Mouse (Mus musculus) embryonic facial prominence, embryonic 13.5 days (tissue): ENCODE results near the gene Tcf7. TPM values are rescaled to one million over a fixed set of nuclear protein-coding genes. Genes with fewer than 3 reads are reported as not detected.
"Not testable (repeated sequence)": the region's sequence is repeated elsewhere in the genome, so short reads cannot be mapped to it uniquely, and the experiment has no call there.

Experiments used
- ATAC-seq: fragments of 200-750 bp; cut with Nextera tagmentation; 2 replicates; pipeline ENCODE4 v1.8.0; 2017; ENCODE audit warnings: low read depth; ENCODE audit not compliant: insufficient number of reproducible peaks, insufficient read depth, low FRiP score, low TSS enrichment
- H3K27ac ChIP-seq: fragments of 300-500 bp; sonication (generic); 2 replicates; pipeline ENCODE4 v1.5.1; 2015; ENCODE audit warnings: moderate library complexity, mild to moderate bottlenecking, inconsistent platforms
- H3K27me3 ChIP-seq: fragments of 300-500 bp; sonication (generic); 2 replicates; pipeline ENCODE4 v1.6.1; 2015; ENCODE audit warnings: mild to moderate bottlenecking, inconsistent platforms
- H3K36me3 ChIP-seq: fragments of 300-500 bp; sonication (generic); 2 replicates; pipeline ENCODE4 v1.6.1; 2015; ENCODE audit warnings: mild to moderate bottlenecking, inconsistent platforms
- H3K4me1 ChIP-seq: fragments of 300-500 bp; sonication (generic); 2 replicates; pipeline ENCODE4 v1.6.1; 2015; ENCODE audit warnings: inconsistent platforms
- H3K4me2 ChIP-seq: fragments of 300-500 bp; sonication (generic); 2 replicates; pipeline ENCODE4 v1.6.1; 2015; ENCODE audit warnings: moderate library complexity, mild to moderate bottlenecking, inconsistent platforms
- H3K4me3 ChIP-seq: fragments of 300-500 bp; sonication (generic); 2 replicates; pipeline ENCODE4 v1.5.1; 2015; ENCODE audit warnings: mild to moderate bottlenecking, inconsistent platforms
- H3K9ac ChIP-seq: fragments of 300-500 bp; sonication (generic); 2 replicates; pipeline ENCODE4 v1.6.1; 2015; ENCODE audit warnings: mild to moderate bottlenecking, inconsistent platforms
- H3K9me3 ChIP-seq: fragments of 300-500 bp; sonication (generic); 2 replicates; pipeline ENCODE4 v1.6.1; 2016; ENCODE audit warnings: inconsistent platforms
- WGBS: fragments of 180-500 bp; shearing (Covaris S2); methylation state at CpG from one replicate; pipeline ENCODE4 v1.1.7; 2015; ENCODE audit warnings: mixed read lengths; 5-methylcytosine and 5-hydroxymethylcytosine counted together
- polyA plus RNA-seq: library from polyadenylated mRNA; unstranded; fragments of >200 nt; fragmentation: Nextera tagmentation; extraction: Ambion mirVana; gene quantifications from 2 replicates; pipeline ENCODE4 v1.2.1, GENCODE M21; 2015

Gene Tcf7
- polyA plus RNA-seq, 1 experiment from 2014 or later: 8.6 TPM

- peak overlapping the region; percentile 81 for H3K4me2 ChIP-seq
- WGBS: 13% methylated on average over 3 of the region's 3 CpGs
- no peaks in the 10 kb centered on the region for H3K9me3 ChIP-seq
- H3K27me3 ChIP-seq: no peaks in the 10 kb centered on the region
- peaks cover 16% of the 10 kb centered on the region for H3K36me3 ChIP-seq
- peak overlapping the region; percentile 98 for H3K4me3 ChIP-seq
- H3K9ac ChIP-seq: peak overlapping the region; percentile 99
- H3K4me1 ChIP-seq: peaks cover 20% of the 10 kb centered on the region
- no peak for ATAC-seq
- no peak overlapping the region for H3K27ac ChIP-seq
These were observed 49.7 kb downstream of the Tcf7 start for GRCm38 (mm10) chr11:52233043-52233653.

GRCm38 (mm10) chr11:52231606-52232541 lies 50.9 kb downstream of the Tcf7 start, which contains the start of gene Skp1a:
Gene Skp1a, plus strand, starts transcription at chr11:52231995.
- peak within 1 kb of the TSS; percentile 99 for H3K9ac ChIP-seq
- H3K4me2 ChIP-seq: peak within 1 kb of the TSS; percentile 81
- H3K4me3 ChIP-seq: peak within 1 kb of the TSS; percentile 98
- peak; percentile 79 for ATAC-seq
- H3K27me3 ChIP-seq: no peaks in the 10 kb centered on the region
- no peaks in the 10 kb centered on the region for H3K9me3 ChIP-seq
- peaks cover 4% of the 10 kb centered on the region for H3K36me3 ChIP-seq
- peaks cover 20% of the 10 kb centered on the region for H3K4me1 ChIP-seq
- H3K27ac ChIP-seq: peak within 1 kb of the TSS; percentile 95
- under 1% methylated on average over 87 of the region's 87 CpGs for WGBS

- peaks cover 20% of the 10 kb centered on the region for H3K4me1 ChIP-seq
- WGBS: 53% methylated on average over 5 of the region's 5 CpGs
- peak overlapping the region; percentile 81 for H3K4me2 ChIP-seq
- peak overlapping the region; percentile 95 for H3K27ac ChIP-seq
- H3K4me3 ChIP-seq: peak overlapping the region; percentile 98
- H3K9me3 ChIP-seq: no peaks in the 10 kb centered on the region
- H3K36me3 ChIP-seq: peaks cover under 1% of the 10 kb centered on the region
- peak overlapping the region; percentile 38 for H3K9ac ChIP-seq
- no peaks in the 10 kb centered on the region for H3K27me3 ChIP-seq
- ATAC-seq: 0 out of 2 replicates have a peak, but pooled peaks have one; percentile 34
These were observed 52.1 kb downstream of the Tcf7 start for GRCm38 (mm10) chr11:52230694-52231093.

- WGBS: 62% methylated on average over 7 of the region's 7 CpGs
- peaks cover 10% of the 10 kb centered on the region for H3K27me3 ChIP-seq
- no peaks in the 10 kb centered on the region for H3K9me3 ChIP-seq
- H3K4me3 ChIP-seq: no peak overlapping the region
- no peaks in the 10 kb centered on the region for H3K36me3 ChIP-seq
- no peak for ATAC-seq
- no peak overlapping the region for H3K9ac ChIP-seq
- H3K4me1 ChIP-seq: peaks cover 17% of the 10 kb centered on the region
- no peak overlapping the region for H3K27ac ChIP-seq
- no peak overlapping the region for H3K4me2 ChIP-seq
These were observed 53.9 kb downstream of the Tcf7 start for GRCm38 (mm10) chr11:52228722-52229448.

GRCm38 (mm10) chr11:52227466-52228226 lies 55.2 kb downstream of the Tcf7 start:
- H3K27me3 ChIP-seq: peaks cover 14% of the 10 kb centered on the region
- 72% methylated on average over 13 of the region's 13 CpGs for WGBS
- ATAC-seq: no peak
- no peak overlapping the region for H3K4me3 ChIP-seq
- H3K4me1 ChIP-seq: peaks cover 10% of the 10 kb centered on the region
- no peak overlapping the region for H3K27ac ChIP-seq
- H3K4me2 ChIP-seq: no peak overlapping the region
- H3K9me3 ChIP-seq: no peaks in the 10 kb centered on the region
- H3K9ac ChIP-seq: no peak overlapping the region
- no peaks in the 10 kb centered on the region for H3K36me3 ChIP-seq

- Histone ChIP-seq H3K9ac (no peak overlapping the region), H3K36me3 (no peaks in the 10 kb centered on the region), H3K4me2 (no peak overlapping the region), H3K27ac (no peak overlapping the region), H3K9me3 (no peaks in the 10 kb centered on the region), H3K4me3 (no peak overlapping the region), H3K4me1 (peaks cover 10% of the 10 kb centered on the region), H3K27me3 (peaks cover 14% of the 10 kb centered on the region)
- WGBS: 66% methylated on average over 3 of the region's 3 CpGs
- ATAC-seq: no peak
These were observed 55.8 kb downstream of the Tcf7 start for GRCm38 (mm10) chr11:52227053-52227452.

GRCm38 (mm10) chr11:52225986-52226599 lies 56.7 kb downstream of the Tcf7 start:
- peaks cover 10% of the 10 kb centered on the region for H3K4me1 ChIP-seq
- H3K36me3 ChIP-seq: no peaks in the 10 kb centered on the region
- no peak overlapping the region for H3K4me2 ChIP-seq
- H3K27me3 ChIP-seq: peaks cover 14% of the 10 kb centered on the region
- 60% methylated on average over 3 of the region's 3 CpGs for WGBS
- H3K4me3 ChIP-seq: no peak overlapping the region
- no peak overlapping the region for H3K27ac ChIP-seq
- H3K9me3 ChIP-seq: no peaks in the 10 kb centered on the region
- no peak for ATAC-seq
- H3K9ac ChIP-seq: no peak overlapping the region

- Histone ChIP-seq H3K27ac (peak overlapping the region; percentile 55), H3K4me2 (peak overlapping the region; percentile 42), H3K4me1 (peaks cover 5% of the 10 kb centered on the region; the same call in 1 of the 2 replicates), H3K27me3 (peaks cover 14% of the 10 kb centered on the region), H3K9ac (no peak overlapping the region), H3K9me3 (no peaks in the 10 kb centered on the region), H3K4me3 (peak overlapping the region; percentile 21), H3K36me3 (no peaks in the 10 kb centered on the region)
- 0 out of 2 replicates have a peak, but pooled peaks have one; percentile 48 for ATAC-seq
- WGBS: 10% methylated on average over 19 of the region's 19 CpGs
These were observed 58.7 kb downstream of the Tcf7 start for GRCm38 (mm10) chr11:52223968-52224682.

GRCm38 (mm10) chr11:52222891-52223290 lies 59.9 kb downstream of the Tcf7 start:
- Histone ChIP-seq H3K4me3 (no peak overlapping the region), H3K4me1 (peaks cover 5% of the 10 kb centered on the region; the same call in 1 of the 2 replicates), H3K9me3 (no peaks in the 10 kb centered on the region), H3K9ac (no peak overlapping the region), H3K4me2 (no peak overlapping the region), H3K27ac (no peak overlapping the region), H3K27me3 (peaks cover 14% of the 10 kb centered on the region), H3K36me3 (no peaks in the 10 kb centered on the region)
- no peak for ATAC-seq
- WGBS: 67% methylated on average over 6 of the region's 6 CpGs

- H3K4me3 ChIP-seq, H3K27ac ChIP-seq, H3K9ac ChIP-seq, H3K4me1 ChIP-seq, H3K36me3 ChIP-seq, ATAC-seq, H3K9me3 ChIP-seq, H3K4me2 ChIP-seq: not testable (repeated sequence)
- 87% methylated on average over 6 of the region's 6 CpGs for WGBS
- H3K27me3 ChIP-seq: peaks cover 14% of the 10 kb centered on the region
These were observed 60.9 kb downstream of the Tcf7 start for GRCm38 (mm10) chr11:52221921-52222320.
